Comparison of ENCODE assay signal across 20 mouse cellular contexts in the genomic region with DNA sequence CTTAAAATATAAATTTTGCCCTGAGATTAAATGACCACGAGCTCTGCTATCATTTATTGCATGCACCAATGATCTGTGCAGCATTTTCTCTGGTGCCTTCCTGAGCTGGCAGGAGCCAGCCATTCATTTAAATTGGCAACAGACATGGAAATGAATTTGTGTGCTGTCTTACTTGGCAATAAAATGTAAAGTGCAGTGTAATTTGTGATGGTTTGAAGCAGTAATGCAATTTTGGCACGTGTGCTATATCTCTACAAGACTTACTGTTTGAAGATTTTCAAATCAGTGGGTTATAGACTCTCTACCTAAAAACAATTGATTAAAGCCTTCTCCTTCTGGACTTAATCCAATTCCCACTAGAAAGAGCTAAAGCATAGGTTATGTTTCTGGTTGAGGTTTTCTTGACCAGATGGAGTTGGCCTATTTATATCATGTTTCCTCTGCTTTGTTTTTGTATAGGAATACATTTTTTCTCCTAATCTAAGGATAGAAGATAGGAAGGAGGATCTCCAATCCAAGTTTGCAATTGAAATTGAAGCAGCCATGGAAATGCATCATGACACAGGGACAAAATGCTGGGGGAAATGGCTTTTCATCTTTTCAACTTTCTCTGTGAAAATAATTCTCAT.
DNase-seq lines count a peak whose midpoint lies in the region; ATAC-seq lines count a peak whose summit lies in the region.
"Had no signal": no experiment of that assay in that cellular context is flagged by ENCODE, and none has a peak within 500 bp of the region (broad histone marks: within the 10 kb centered on the region; RNA-seq: fewer than 3 reads in every experiment).

No protein-coding gene starts in this region.

- peak; percentile 37 to 47 for DNase-seq in cerebellum, postnatal 10 days
- no peak for DNase-seq in ovary, postnatal 14 days (ENCODE audit: low spot score)
- DNase-seq in thymus, postnatal 25 days: no peak
- DNase-seq: adrenal gland, postnatal 25 days; B cell, adult 2 months; gastrocnemius, adult 2 months; heart, postnatal 14 days; kidney, adult 8-10 months; kidney, postnatal 25 days; lung, adult 18-20 months; lung, postnatal 36 days; spleen, adult 18-20 months had no signal

- WGBS in forebrain, embryonic 16.5 days: 58% methylated on average over 2 of the region's 2 CpGs
- 73% methylated on average over 2 of the region's 2 CpGs for WGBS in forebrain, embryonic 13.5 days
- 31% methylated on average over 2 of the region's 2 CpGs for WGBS in neural tube, embryonic 14.5 days
- WGBS in neural tube, embryonic 15.5 days: 27% methylated on average over 2 of the region's 2 CpGs

- H3K4me1 ChIP-seq in forebrain, embryonic 16.5 days (replicated peaks; ENCODE audit: control insufficient read depth, insufficient read depth, low read length): peaks cover 4% of the 10 kb centered on the region; the same call in 1 of the 2 replicates
- H3K4me1 ChIP-seq in forebrain, embryonic 13.5 days: no peaks in the 10 kb centered on the region
- H3K4me1 ChIP-seq in neural tube, embryonic 14.5 days (ENCODE audit: control insufficient read depth, insufficient read depth, low read length): no peaks in the 10 kb centered on the region
- H3K4me1 ChIP-seq in neural tube, embryonic 15.5 days: no peaks in the 10 kb centered on the region
- H3K4me1 ChIP-seq: embryonic facial prominence, embryonic 15.5 days; heart, embryonic 12.5 days; hindbrain, embryonic 12.5 days had no signal

- peak; percentile 75 for ATAC-seq in forebrain, embryonic 16.5 days
- no peak; the same call in 1 of the 2 replicates for ATAC-seq in forebrain, embryonic 13.5 days
- ATAC-seq in neural tube, embryonic 14.5 days (ENCODE audit: low read depth): peak; percentile 49; the same call in 1 of the 2 replicates
- no peak for ATAC-seq in neural tube, embryonic 15.5 days (ENCODE audit: low FRiP score)

- no peak overlapping the region for H3K9ac ChIP-seq in forebrain, embryonic 16.5 days (replicated peaks; ENCODE audit: low read depth, low read length)
- H3K9ac ChIP-seq in forebrain, embryonic 13.5 days: no peak overlapping the region
- H3K9ac ChIP-seq in neural tube, embryonic 14.5 days (replicated peaks; ENCODE audit: low read depth, low read length): no peak overlapping the region
- H3K9ac ChIP-seq in neural tube, embryonic 15.5 days (replicated peaks): no peak overlapping the region
- H3K9ac ChIP-seq: embryonic facial prominence, embryonic 15.5 days; heart, embryonic 12.5 days; hindbrain, embryonic 12.5 days had no signal

- no peak overlapping the region for H3K4me2 ChIP-seq in forebrain, embryonic 16.5 days (ENCODE audit: low read length)
- no peak overlapping the region for H3K4me2 ChIP-seq in forebrain, embryonic 13.5 days
- no peak overlapping the region for H3K4me2 ChIP-seq in neural tube, embryonic 14.5 days (ENCODE audit: low read depth, low read length)
- H3K4me2 ChIP-seq in neural tube, embryonic 15.5 days: no peak overlapping the region
- H3K4me2 ChIP-seq: embryonic facial prominence, embryonic 15.5 days; heart, embryonic 12.5 days; hindbrain, embryonic 12.5 days; liver, embryonic 11.5 days had no signal

- H3K36me3 ChIP-seq in forebrain, embryonic 16.5 days (ENCODE audit: control insufficient read depth, insufficient read depth): no peaks in the 10 kb centered on the region
- no peaks in the 10 kb centered on the region for H3K36me3 ChIP-seq in forebrain, embryonic 13.5 days (ENCODE audit: poor library complexity, severe bottlenecking)
- no peaks in the 10 kb centered on the region for H3K36me3 ChIP-seq in neural tube, embryonic 14.5 days (ENCODE audit: control insufficient read depth, insufficient read depth, low read length)
- no peaks in the 10 kb centered on the region for H3K36me3 ChIP-seq in neural tube, embryonic 15.5 days
- H3K36me3 ChIP-seq: embryonic facial prominence, embryonic 15.5 days; heart, embryonic 12.5 days; hindbrain, embryonic 12.5 days had no signal

- no peaks in the 10 kb centered on the region for H3K9me3 ChIP-seq in forebrain, embryonic 16.5 days (ENCODE audit: control insufficient read depth, low read length)
- no peaks in the 10 kb centered on the region for H3K9me3 ChIP-seq in forebrain, embryonic 13.5 days (replicated peaks)
- H3K9me3 ChIP-seq in neural tube, embryonic 14.5 days (ENCODE audit: control insufficient read depth, low read length): no peaks in the 10 kb centered on the region
- H3K9me3 ChIP-seq in neural tube, embryonic 15.5 days (replicated peaks): no peaks in the 10 kb centered on the region
- H3K9me3 ChIP-seq: embryonic facial prominence, embryonic 15.5 days; heart, embryonic 12.5 days; hindbrain, embryonic 12.5 days had no signal

- H3K27ac ChIP-seq in forebrain, embryonic 16.5 days (ENCODE audit: low read length): no peak overlapping the region
- H3K27ac ChIP-seq in forebrain, embryonic 13.5 days: no peak overlapping the region
- no peak overlapping the region for H3K27ac ChIP-seq in neural tube, embryonic 14.5 days (ENCODE audit: low read depth, low read length)
- H3K27ac ChIP-seq in neural tube, embryonic 15.5 days (replicated peaks): no peak overlapping the region
- H3K27ac ChIP-seq: embryonic facial prominence, embryonic 15.5 days; gastrocnemius, adult 2 months; hindbrain, embryonic 12.5 days had no signal

- no peaks in the 10 kb centered on the region for H3K27me3 ChIP-seq in forebrain, embryonic 16.5 days (replicated peaks; ENCODE audit: control insufficient read depth, insufficient read depth, low read length)
- no peaks in the 10 kb centered on the region for H3K27me3 ChIP-seq in forebrain, embryonic 13.5 days
- no peaks in the 10 kb centered on the region for H3K27me3 ChIP-seq in neural tube, embryonic 14.5 days (ENCODE audit: control insufficient read depth, insufficient read depth, low read length)
- H3K27me3 ChIP-seq in neural tube, embryonic 15.5 days (replicated peaks): no peaks in the 10 kb centered on the region
- H3K27me3 ChIP-seq: embryonic facial prominence, embryonic 15.5 days; heart, embryonic 12.5 days; hindbrain, embryonic 12.5 days had no signal

- no peak overlapping the region for H3K4me3 ChIP-seq in forebrain, embryonic 16.5 days (replicated peaks; ENCODE audit: low read length)
- no peak overlapping the region for H3K4me3 ChIP-seq in forebrain, embryonic 13.5 days
- no peak overlapping the region for H3K4me3 ChIP-seq in neural tube, embryonic 14.5 days (ENCODE audit: low read depth, low read length)
- no peak overlapping the region for H3K4me3 ChIP-seq in neural tube, embryonic 15.5 days (replicated peaks)
- H3K4me3 ChIP-seq: embryonic facial prominence, embryonic 15.5 days; gastrocnemius, adult 2 months; heart, embryonic 12.5 days; hindbrain, embryonic 12.5 days had no signal

Comparison
In these comparisons a context has a peak if more than half of its experiments do, and no peak if none do; other contexts are left out.
1. ATAC-seq: peak in forebrain, embryonic 16.5 days (single experiment) and neural tube, embryonic 14.5 days (single experiment); none in forebrain, embryonic 13.5 days (single experiment) and neural tube, embryonic 15.5 days (single experiment).
2. DNase-seq: peak in cerebellum, postnatal 10 days (2 of 2); none in ovary, postnatal 14 days (single experiment) and thymus, postnatal 25 days (single experiment).